Mouse (Mus musculus): ENCODE measurements around the gene Bak1. TPM values are rescaled to one million over a fixed set of nuclear protein-coding genes. Genes with fewer than 3 reads are reported as not detected.

The Bak1 gene
- polyA plus RNA-seq, 1 experiment from 2014 or later = 9.5 TPM

DNA sequence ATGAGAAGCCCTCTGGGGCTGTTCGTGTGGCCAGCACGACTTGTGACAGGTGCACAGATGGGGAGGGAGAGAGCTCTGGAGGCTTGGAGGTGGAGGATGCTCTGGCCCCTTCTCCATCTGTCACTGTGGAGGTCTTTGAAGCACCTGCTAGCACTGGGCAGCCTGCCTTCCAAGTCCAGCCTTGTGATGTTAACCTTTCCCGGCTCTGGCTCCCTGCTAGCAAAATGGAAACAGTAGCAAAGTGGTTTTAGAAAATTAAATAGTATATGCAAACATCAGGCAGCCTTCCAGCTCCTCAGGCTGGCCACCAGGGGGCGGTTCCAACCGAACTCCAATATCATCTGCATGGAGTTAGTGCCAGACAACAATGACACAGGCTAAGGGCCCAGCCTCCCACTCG lies 42.8 kb upstream of the Bak1 start:
- no peak overlapping the region for H3K27ac ChIP-seq (ENCODE audit: low read depth, low read length)
- DNase-seq (ENCODE audit: low spot score) (peak; percentile 58), ATAC-seq (ENCODE audit: low FRiP score) (no peak)
- peaks cover 5% of the 10 kb centered on the region for H3K4me1 ChIP-seq (replicated peaks; ENCODE audit: control insufficient read depth, insufficient read depth, low read length)
- H3K4me3 ChIP-seq (ENCODE audit: low read depth, low read length) = no peak overlapping the region
- no peaks in the 10 kb centered on the region for H3K27me3 ChIP-seq (ENCODE audit: control insufficient read depth, insufficient read depth, low read length)
- 48% methylated on average over 6 of the region's 6 CpGs for WGBS
- no peaks in the 10 kb centered on the region for H3K36me3 ChIP-seq (ENCODE audit: control insufficient read depth, insufficient read depth, low read length)
- no peak overlapping the region for H3K4me2 ChIP-seq (replicated peaks; ENCODE audit: low read depth, low read length)
- H3K9ac ChIP-seq (ENCODE audit: low read depth, low read length) = no peak overlapping the region
- H3K9me3 ChIP-seq (ENCODE audit: control insufficient read depth, low read length) = no peaks in the 10 kb centered on the region

DNA sequence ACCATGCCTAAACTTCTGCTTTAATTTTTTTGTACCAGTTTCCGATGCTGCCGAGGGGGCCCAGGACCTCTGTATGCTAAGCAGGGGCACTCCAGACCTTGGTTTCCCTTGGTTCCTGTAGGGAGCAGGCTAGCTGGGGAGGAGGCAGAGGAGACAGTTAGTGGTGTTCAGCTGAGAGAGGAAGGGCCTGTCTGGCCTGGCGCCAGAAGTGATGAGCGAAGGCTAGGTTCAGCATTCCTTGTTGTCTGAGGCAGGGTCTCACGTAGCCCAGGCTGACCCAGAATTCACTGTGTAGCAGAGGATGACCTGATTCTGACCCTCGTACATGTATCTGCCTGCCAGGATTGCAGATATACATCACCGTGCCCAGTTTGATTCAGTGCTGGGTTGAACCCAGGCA lies 42.1 kb upstream of the Bak1 start:
- DNase-seq (ENCODE audit: low spot score) (no peak), ATAC-seq (ENCODE audit: low FRiP score) (no peak)
- peaks cover 5% of the 10 kb centered on the region for H3K4me1 ChIP-seq (replicated peaks; ENCODE audit: control insufficient read depth, insufficient read depth, low read length)
- no peak overlapping the region for H3K27ac ChIP-seq (ENCODE audit: low read depth, low read length)
- no peaks in the 10 kb centered on the region for H3K27me3 ChIP-seq (ENCODE audit: control insufficient read depth, insufficient read depth, low read length)
- H3K36me3 ChIP-seq (ENCODE audit: control insufficient read depth, insufficient read depth, low read length) = no peaks in the 10 kb centered on the region
- no peaks in the 10 kb centered on the region for H3K9me3 ChIP-seq (ENCODE audit: control insufficient read depth, low read length)
- 91% methylated on average over 7 of the region's 7 CpGs for WGBS
- H3K4me3 ChIP-seq (ENCODE audit: low read depth, low read length) = no peak overlapping the region
- no peak overlapping the region for H3K4me2 ChIP-seq (replicated peaks; ENCODE audit: low read depth, low read length)
- H3K9ac ChIP-seq (ENCODE audit: low read depth, low read length) = no peak overlapping the region

DNA sequence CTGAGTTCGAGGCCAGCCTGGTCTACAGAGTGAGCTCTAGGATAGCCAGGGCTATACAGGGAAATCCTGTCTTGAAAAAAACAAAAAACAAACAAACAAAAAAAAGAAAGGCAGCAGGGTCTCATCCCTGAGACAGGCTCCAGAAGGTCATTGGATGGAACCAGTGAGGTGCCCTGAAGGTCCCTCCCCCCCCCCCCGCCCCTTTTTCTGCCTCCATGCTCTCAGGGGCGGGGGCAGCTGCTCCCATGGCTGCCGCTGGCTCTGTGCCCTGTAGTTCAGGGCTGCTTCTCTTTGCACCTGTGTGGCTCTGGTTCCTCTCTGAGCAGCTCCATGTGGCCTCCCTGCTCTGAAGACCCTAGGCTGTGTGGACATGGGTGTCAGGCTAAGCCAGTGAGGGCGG lies 40.3 kb upstream of the Bak1 start:
- no peak overlapping the region for H3K4me2 ChIP-seq (replicated peaks; ENCODE audit: low read depth, low read length)
- no peaks in the 10 kb centered on the region for H3K27me3 ChIP-seq (ENCODE audit: control insufficient read depth, insufficient read depth, low read length)
- H3K9ac ChIP-seq (ENCODE audit: low read depth, low read length) = no peak overlapping the region
- no peaks in the 10 kb centered on the region for H3K9me3 ChIP-seq (ENCODE audit: control insufficient read depth, low read length)
- H3K27ac ChIP-seq (ENCODE audit: low read depth, low read length) = no peak overlapping the region
- ATAC-seq (ENCODE audit: low FRiP score) (no peak), DNase-seq (ENCODE audit: low spot score) (no peak)
- H3K4me1 ChIP-seq (replicated peaks; ENCODE audit: control insufficient read depth, insufficient read depth, low read length) = peaks cover 5% of the 10 kb centered on the region
- H3K4me3 ChIP-seq (ENCODE audit: low read depth, low read length) = no peak overlapping the region
- WGBS = 66% methylated on average over 5 of the region's 5 CpGs
- no peaks in the 10 kb centered on the region for H3K36me3 ChIP-seq (ENCODE audit: control insufficient read depth, insufficient read depth, low read length)

DNA sequence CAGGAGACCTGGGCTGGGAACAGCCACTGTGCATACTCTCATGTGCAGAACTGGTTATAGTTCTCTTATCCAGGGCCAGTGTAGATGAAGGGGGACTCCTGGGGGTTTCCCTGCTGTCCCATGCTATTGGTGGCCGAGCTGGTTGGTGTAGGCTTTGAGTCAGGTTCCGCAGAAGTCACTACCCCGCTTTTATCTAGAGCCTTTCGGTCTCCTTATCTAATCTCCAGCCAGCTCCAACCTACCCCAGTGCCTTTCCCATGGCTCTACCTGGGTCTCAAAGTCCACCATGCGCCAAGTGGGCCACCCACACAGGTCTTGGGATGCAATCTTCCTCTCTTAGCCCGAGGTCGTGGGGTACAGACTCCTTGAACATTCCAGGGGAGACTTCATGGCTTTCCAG lies 37.3 kb upstream of the Bak1 start:
- 85% methylated on average over 7 of the region's 7 CpGs for WGBS
- Histone ChIP-seq H3K4me2 (replicated peaks; ENCODE audit: low read depth, low read length) (no peak overlapping the region), H3K27ac (ENCODE audit: low read depth, low read length) (no peak overlapping the region), H3K36me3 (ENCODE audit: control insufficient read depth, insufficient read depth, low read length) (no peaks in the 10 kb centered on the region), H3K27me3 (ENCODE audit: control insufficient read depth, insufficient read depth, low read length) (no peaks in the 10 kb centered on the region), H3K4me3 (ENCODE audit: low read depth, low read length) (no peak overlapping the region), H3K9me3 (ENCODE audit: control insufficient read depth, low read length) (no peaks in the 10 kb centered on the region), H3K4me1 (replicated peaks; ENCODE audit: control insufficient read depth, insufficient read depth, low read length) (peaks cover 5% of the 10 kb centered on the region), H3K9ac (ENCODE audit: low read depth, low read length) (no peak overlapping the region)
- no peak for ATAC-seq (ENCODE audit: low FRiP score)
- DNase-seq (ENCODE audit: low spot score) = no peak

DNA sequence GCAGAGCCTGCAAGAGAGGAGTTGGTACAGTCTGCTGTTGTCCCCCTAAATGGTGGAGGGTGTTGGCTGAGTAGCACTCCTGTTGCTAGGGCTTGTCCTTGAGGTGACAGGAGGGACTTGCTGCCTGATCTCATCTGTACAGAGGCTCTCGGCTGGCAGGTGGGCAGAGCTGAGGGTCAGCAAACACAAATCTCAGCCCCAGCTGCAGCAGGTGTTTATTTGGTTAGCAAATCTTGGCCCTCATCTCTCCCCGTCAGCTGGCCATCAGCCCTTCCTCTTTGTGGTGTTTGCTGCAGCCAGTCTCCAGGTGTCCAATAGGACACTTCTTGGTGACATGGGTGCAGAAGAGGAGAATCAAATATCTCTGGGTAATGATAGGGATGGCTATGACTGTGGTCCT lies 35.4 kb upstream of the Bak1 start:
- Histone ChIP-seq H3K27me3 (ENCODE audit: control insufficient read depth, insufficient read depth, low read length) (peaks cover 2% of the 10 kb centered on the region; the same call in 1 of the 2 replicates), H3K9me3 (ENCODE audit: control insufficient read depth, low read length) (no peaks in the 10 kb centered on the region), H3K36me3 (ENCODE audit: control insufficient read depth, insufficient read depth, low read length) (no peaks in the 10 kb centered on the region), H3K4me3 (ENCODE audit: low read depth, low read length) (no peak overlapping the region), H3K9ac (ENCODE audit: low read depth, low read length) (no peak overlapping the region), H3K4me1 (replicated peaks; ENCODE audit: control insufficient read depth, insufficient read depth, low read length) (peaks cover under 1% of the 10 kb centered on the region; the same call in 1 of the 2 replicates), H3K4me2 (replicated peaks; ENCODE audit: low read depth, low read length) (no peak overlapping the region), H3K27ac (ENCODE audit: low read depth, low read length) (no peak overlapping the region)
- 72% methylated on average over 2 of the region's 2 CpGs for WGBS
- DNase-seq (ENCODE audit: low spot score) (no peak), ATAC-seq (ENCODE audit: low FRiP score) (no peak)

DNA sequence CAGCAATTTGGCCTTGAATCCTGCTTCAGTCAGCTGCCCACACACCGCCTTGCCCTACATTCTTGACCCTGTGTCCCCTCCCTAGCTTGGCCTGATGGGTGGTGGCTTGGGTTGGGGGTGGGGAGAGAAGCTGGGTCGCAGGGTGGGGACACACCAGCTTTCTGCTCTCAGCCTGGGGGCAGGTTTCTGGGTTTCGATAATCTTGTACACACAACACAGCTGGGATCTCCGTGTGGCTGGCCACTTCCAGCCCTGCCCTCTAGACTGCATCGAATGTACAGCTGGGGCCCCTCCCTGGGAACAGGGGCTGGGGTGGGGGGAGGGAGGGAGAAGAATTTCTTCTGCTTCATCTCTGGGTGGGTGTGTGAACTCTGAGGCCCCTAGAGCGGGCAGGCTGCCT lies 34.9 kb upstream of the Bak1 start:
- Histone ChIP-seq H3K9ac (ENCODE audit: low read depth, low read length) (no peak overlapping the region), H3K4me3 (ENCODE audit: low read depth, low read length) (no peak overlapping the region), H3K4me1 (replicated peaks; ENCODE audit: control insufficient read depth, insufficient read depth, low read length) (no peaks in the 10 kb centered on the region), H3K36me3 (ENCODE audit: control insufficient read depth, insufficient read depth, low read length) (no peaks in the 10 kb centered on the region), H3K27me3 (ENCODE audit: control insufficient read depth, insufficient read depth, low read length) (peaks cover 6% of the 10 kb centered on the region), H3K9me3 (ENCODE audit: control insufficient read depth, low read length) (no peaks in the 10 kb centered on the region), H3K27ac (ENCODE audit: low read depth, low read length) (no peak overlapping the region), H3K4me2 (replicated peaks; ENCODE audit: low read depth, low read length) (no peak overlapping the region)
- ATAC-seq (ENCODE audit: low FRiP score) = no peak
- DNase-seq (ENCODE audit: low spot score) = no peak
- WGBS = 59% methylated on average over 6 of the region's 6 CpGs

DNA sequence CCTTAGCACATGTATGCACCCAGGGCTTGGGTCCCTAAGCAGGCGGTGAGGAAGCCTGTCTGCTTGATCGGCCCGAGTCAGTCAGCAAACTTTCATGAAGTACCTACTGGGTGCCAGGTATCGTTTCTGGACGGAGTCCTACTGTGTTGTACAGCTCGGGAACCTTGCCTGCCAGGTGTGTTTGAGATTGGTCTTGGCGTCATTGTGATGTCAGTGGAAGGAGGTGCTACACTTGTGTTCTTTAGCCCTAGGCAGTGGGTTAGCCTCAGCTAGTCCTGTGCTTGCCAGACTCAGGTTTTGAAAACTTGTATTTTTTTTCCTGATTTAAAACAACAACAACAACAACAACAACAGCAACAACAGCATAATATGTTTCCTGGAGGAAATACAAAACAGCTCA lies 33.9 kb upstream of the Bak1 start:
- ATAC-seq (ENCODE audit: low FRiP score) (no peak), DNase-seq (ENCODE audit: low spot score) (no peak)
- no peaks in the 10 kb centered on the region for H3K9me3 ChIP-seq (ENCODE audit: control insufficient read depth, low read length)
- no peaks in the 10 kb centered on the region for H3K4me1 ChIP-seq (replicated peaks; ENCODE audit: control insufficient read depth, insufficient read depth, low read length)
- no peak overlapping the region for H3K9ac ChIP-seq (ENCODE audit: low read depth, low read length)
- H3K36me3 ChIP-seq (ENCODE audit: control insufficient read depth, insufficient read depth, low read length) = no peaks in the 10 kb centered on the region
- WGBS = 95% methylated on average over 7 of the region's 7 CpGs
- H3K4me3 ChIP-seq (ENCODE audit: low read depth, low read length) = no peak overlapping the region
- H3K27ac ChIP-seq (ENCODE audit: low read depth, low read length) = no peak overlapping the region
- H3K4me2 ChIP-seq (replicated peaks; ENCODE audit: low read depth, low read length) = no peak overlapping the region
- peaks cover 16% of the 10 kb centered on the region for H3K27me3 ChIP-seq (ENCODE audit: control insufficient read depth, insufficient read depth, low read length)

DNA sequence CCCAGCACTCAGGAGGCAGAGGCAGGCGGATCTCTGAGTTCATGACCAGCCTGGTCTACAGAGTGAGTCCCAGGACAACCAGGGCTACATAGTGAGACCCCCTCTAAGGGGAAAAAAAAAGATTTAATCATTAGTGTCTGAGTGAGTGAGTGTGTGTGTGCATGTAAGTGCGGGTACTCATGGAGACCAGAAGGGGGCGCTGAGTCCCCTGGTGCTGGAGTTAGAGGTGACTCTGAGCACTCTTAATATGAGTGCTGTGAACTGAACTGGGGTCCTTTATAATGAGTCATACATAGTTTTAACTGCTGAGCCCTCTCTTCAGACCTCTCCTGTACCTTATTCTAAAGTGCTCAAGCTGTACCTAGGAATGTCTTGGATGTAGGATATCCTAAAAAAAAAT lies 32.9 kb upstream of the Bak1 start:
- no peak for DNase-seq (ENCODE audit: low spot score)
- Histone ChIP-seq H3K4me2 (replicated peaks; ENCODE audit: low read depth, low read length) (no peak overlapping the region), H3K27ac (ENCODE audit: low read depth, low read length) (no peak overlapping the region), H3K9ac (ENCODE audit: low read depth, low read length) (no peak overlapping the region), H3K4me1 (replicated peaks; ENCODE audit: control insufficient read depth, insufficient read depth, low read length) (no peaks in the 10 kb centered on the region; the same call in 1 of the 2 replicates), H3K9me3 (ENCODE audit: control insufficient read depth, low read length) (no peaks in the 10 kb centered on the region), H3K4me3 (ENCODE audit: low read depth, low read length) (no peak overlapping the region), H3K36me3 (ENCODE audit: control insufficient read depth, insufficient read depth, low read length) (no peaks in the 10 kb centered on the region), H3K27me3 (ENCODE audit: control insufficient read depth, insufficient read depth, low read length) (peaks cover 26% of the 10 kb centered on the region)
- WGBS = 93% methylated on average over 3 of the region's 3 CpGs
- no peak for ATAC-seq (ENCODE audit: low FRiP score)

DNA sequence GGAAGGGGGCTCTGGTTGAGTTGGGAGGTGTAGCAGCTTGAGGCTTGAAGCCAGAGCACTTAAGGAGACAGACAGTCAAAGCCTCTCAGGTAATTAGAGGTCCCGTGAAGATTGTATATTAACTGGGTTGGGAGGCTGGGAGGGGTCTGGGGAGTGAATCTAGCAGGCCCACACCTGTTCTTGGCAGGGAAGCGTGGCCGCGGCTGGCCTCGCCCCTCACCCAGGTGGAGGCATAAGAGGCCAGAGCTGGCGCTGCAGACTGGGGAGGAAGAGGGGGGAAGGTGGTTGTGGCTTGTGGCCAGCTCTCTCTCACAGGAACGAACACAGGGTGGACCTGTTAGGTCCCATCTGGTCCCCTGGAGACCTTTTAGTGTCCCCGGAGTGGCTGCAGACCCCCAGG lies 31.9 kb upstream of the Bak1 start:
- Histone ChIP-seq H3K4me3 (ENCODE audit: low read depth, low read length) (no peak overlapping the region), H3K36me3 (ENCODE audit: control insufficient read depth, insufficient read depth, low read length) (no peaks in the 10 kb centered on the region), H3K27me3 (ENCODE audit: control insufficient read depth, insufficient read depth, low read length) (peaks cover 32% of the 10 kb centered on the region), H3K4me2 (replicated peaks; ENCODE audit: low read depth, low read length) (no peak overlapping the region), H3K9ac (ENCODE audit: low read depth, low read length) (no peak overlapping the region), H3K4me1 (replicated peaks; ENCODE audit: control insufficient read depth, insufficient read depth, low read length) (no peaks in the 10 kb centered on the region; the same call in 1 of the 2 replicates), H3K9me3 (ENCODE audit: control insufficient read depth, low read length) (no peaks in the 10 kb centered on the region), H3K27ac (ENCODE audit: low read depth, low read length) (no peak overlapping the region)
- DNase-seq (ENCODE audit: low spot score) (no peak), ATAC-seq (ENCODE audit: low FRiP score) (no peak)
- WGBS = 79% methylated on average over 8 of the region's 8 CpGs
